Mouse (Mus musculus): Measurements from ENCODE around the gene Olfm1.

DNA sequence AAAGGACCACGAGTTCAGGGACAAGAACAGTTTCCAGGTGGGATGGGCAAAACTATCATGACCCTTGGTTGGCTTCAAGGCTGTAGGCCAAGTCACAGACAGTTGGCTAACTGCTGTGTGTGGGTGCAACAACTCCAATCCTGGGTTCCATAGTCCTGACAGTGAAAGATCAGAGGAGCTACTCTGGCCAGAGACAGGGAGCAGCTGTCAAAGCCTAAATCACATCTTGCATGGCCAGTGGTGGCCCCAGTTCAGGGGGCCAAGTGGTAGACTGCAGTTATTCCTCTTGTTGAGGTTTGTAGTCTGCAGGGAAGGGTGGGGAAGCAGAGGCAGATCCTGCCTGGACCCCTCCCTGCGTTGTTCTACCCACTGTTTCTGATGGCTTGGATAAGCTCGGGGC lies 48.1 kb downstream of the Olfm1 start:
- TF ChIP-seq MAX (IDR thresholded peaks at IDR 0.05; ENCODE audit: low read depth) (no peak), USF1 (IDR thresholded peaks at IDR 0.05; ENCODE audit: low read depth) (no peak)
